Mouse (Mus musculus): ENCODE data around the gene Ubald1. TPM values are rescaled to one million over a fixed set of nuclear protein-coding genes. Genes with fewer than 3 reads are reported as not detected.

The Ubald1 gene
- polyA plus RNA-seq, 1 experiment from 2014 or later = 46.2 TPM

- WGBS = 80% methylated on average over 7 of the region's 7 CpGs
- DNase-seq (ENCODE audit: low spot score) = no peak
- Histone ChIP-seq H3K36me3 (replicated peaks) (peaks cover 9% of the 10 kb centered on the region; the same call in 1 of the 2 replicates), H3K4me1 (peaks cover 14% of the 10 kb centered on the region; the same call in 1 of the 2 replicates), H3K9me3 (no peaks in the 10 kb centered on the region), H3K27me3 (replicated peaks; ENCODE audit: low read depth, poor library complexity, severe bottlenecking) (no peaks in the 10 kb centered on the region), H3K4me3 (no peak overlapping the region), H3K27ac (replicated peaks) (no peak overlapping the region; the same call in 1 of the 2 replicates)
These were observed 14.2 kb upstream of the Ubald1 start for GRCm38 (mm10) chr16:4894201-4894908.

- Histone ChIP-seq H3K36me3 (replicated peaks) (peaks cover 9% of the 10 kb centered on the region; the same call in 1 of the 2 replicates), H3K27ac (replicated peaks) (no peak overlapping the region), H3K27me3 (replicated peaks; ENCODE audit: low read depth, poor library complexity, severe bottlenecking) (no peaks in the 10 kb centered on the region), H3K4me3 (no peak overlapping the region), H3K4me1 (peaks cover 24% of the 10 kb centered on the region), H3K9me3 (no peaks in the 10 kb centered on the region)
- DNase-seq (ENCODE audit: low spot score) = no peak
- WGBS = 93% methylated on average over 6 of the region's 6 CpGs
These were observed 12.1 kb upstream of the Ubald1 start for GRCm38 (mm10) chr16:4892171-4892570.

- 72% methylated on average over 4 of the region's 4 CpGs for WGBS
- Histone ChIP-seq H3K4me3 (no peak overlapping the region), H3K36me3 (replicated peaks) (peaks cover 9% of the 10 kb centered on the region; the same call in 1 of the 2 replicates), H3K27ac (replicated peaks) (no peak overlapping the region), H3K4me1 (peaks cover 28% of the 10 kb centered on the region), H3K9me3 (no peaks in the 10 kb centered on the region), H3K27me3 (replicated peaks; ENCODE audit: low read depth, poor library complexity, severe bottlenecking) (no peaks in the 10 kb centered on the region)
- DNase-seq (ENCODE audit: low spot score) = no peak
These were observed 10.1 kb upstream of the Ubald1 start for GRCm38 (mm10) chr16:4890201-4890709.

GRCm38 (mm10) chr16:4886690-4887020, 6.5 kb upstream of the Ubald1 start:
- under 1% methylated on average over 8 of the region's 8 CpGs for WGBS
- DNase-seq (ENCODE audit: low spot score) = no peak
- H3K9me3 ChIP-seq = no peaks in the 10 kb centered on the region
- peak overlapping the region; percentile 93 for H3K27ac ChIP-seq (replicated peaks)
- peaks cover 31% of the 10 kb centered on the region for H3K4me1 ChIP-seq
- peak overlapping the region; percentile 79 for H3K4me3 ChIP-seq
- peaks cover 6% of the 10 kb centered on the region; the same call in 1 of the 2 replicates for H3K36me3 ChIP-seq (replicated peaks)
- no peaks in the 10 kb centered on the region for H3K27me3 ChIP-seq (replicated peaks; ENCODE audit: low read depth, poor library complexity, severe bottlenecking)

GRCm38 (mm10) chr16:4885760-4886689, 5.9 kb upstream of the Ubald1 start, which contains the start of gene Mgrn1:
TSS of gene Mgrn1 (plus strand) at chr16:4886249.
- H3K36me3 ChIP-seq (replicated peaks) = peaks cover 3% of the 10 kb centered on the region; the same call in 1 of the 2 replicates
- peak within 1 kb of the TSS; percentile 93 for H3K27ac ChIP-seq (replicated peaks)
- no peaks in the 10 kb centered on the region for H3K9me3 ChIP-seq
- peak within 1 kb of the TSS; percentile 79 for H3K4me3 ChIP-seq
- peak; percentile 96 for DNase-seq (ENCODE audit: low spot score)
- H3K4me1 ChIP-seq = peaks cover 37% of the 10 kb centered on the region
- no peaks in the 10 kb centered on the region for H3K27me3 ChIP-seq (replicated peaks; ENCODE audit: low read depth, poor library complexity, severe bottlenecking)
- under 1% methylated on average over 74 of the region's 74 CpGs for WGBS

GRCm38 (mm10) chr16:4884930-4885329, 4.8 kb upstream of the Ubald1 start:
- 88% methylated on average over 10 of the region's 10 CpGs for WGBS
- peak overlapping the region; percentile 79 for H3K4me3 ChIP-seq
- DNase-seq (ENCODE audit: low spot score) = no peak
- no peaks in the 10 kb centered on the region for H3K27me3 ChIP-seq (replicated peaks; ENCODE audit: low read depth, poor library complexity, severe bottlenecking)
- peaks cover 41% of the 10 kb centered on the region for H3K4me1 ChIP-seq
- peak overlapping the region; percentile 93 for H3K27ac ChIP-seq (replicated peaks)
- no peaks in the 10 kb centered on the region for H3K9me3 ChIP-seq
- H3K36me3 ChIP-seq (replicated peaks) = no peaks in the 10 kb centered on the region; the same call in 1 of the 2 replicates

- Histone ChIP-seq H3K4me1 (peaks cover 43% of the 10 kb centered on the region), H3K27ac (replicated peaks) (peak overlapping the region; percentile 97), H3K27me3 (replicated peaks; ENCODE audit: low read depth, poor library complexity, severe bottlenecking) (no peaks in the 10 kb centered on the region), H3K36me3 (replicated peaks) (peaks cover 7% of the 10 kb centered on the region), H3K9me3 (no peaks in the 10 kb centered on the region), H3K4me3 (peak overlapping the region; percentile 95)
- DNase-seq (ENCODE audit: low spot score) = peak; percentile 27
- WGBS = 80% methylated on average over 10 of the region's 10 CpGs
These were observed 1.6 kb upstream of the Ubald1 start for GRCm38 (mm10) chr16:4881400-4882351.

GRCm38 (mm10) chr16:4879708-4880124, 399 bp downstream of the Ubald1 start:
- Histone ChIP-seq H3K4me1 (peaks cover 33% of the 10 kb centered on the region), H3K27me3 (replicated peaks; ENCODE audit: low read depth, poor library complexity, severe bottlenecking) (no peaks in the 10 kb centered on the region), H3K36me3 (replicated peaks) (peaks cover 26% of the 10 kb centered on the region), H3K4me3 (peak overlapping the region; percentile 95), H3K27ac (replicated peaks) (peak overlapping the region; percentile 97), H3K9me3 (no peaks in the 10 kb centered on the region)
- peak; percentile 91 for DNase-seq (ENCODE audit: low spot score)
- WGBS = under 1% methylated on average over 40 of the region's 40 CpGs

GRCm38 (mm10) chr16:4879101-4879707, 911 bp downstream of the Ubald1 start:
- H3K27ac ChIP-seq (replicated peaks) = peak overlapping the region; percentile 97
- under 1% methylated on average over 54 of the region's 54 CpGs for WGBS
- H3K9me3 ChIP-seq = no peaks in the 10 kb centered on the region

GRCm38 (mm10) chr16:4878192-4878885, 1.8 kb downstream of the Ubald1 start:
- H3K9me3 ChIP-seq = no peaks in the 10 kb centered on the region
- H3K36me3 ChIP-seq (replicated peaks) = peaks cover 40% of the 10 kb centered on the region
- H3K4me1 ChIP-seq = peaks cover 33% of the 10 kb centered on the region
- peak overlapping the region; percentile 95 for H3K4me3 ChIP-seq
- WGBS = 28% methylated on average over 5 of the region's 5 CpGs
- DNase-seq (ENCODE audit: low spot score) = peak; percentile 52
- no peaks in the 10 kb centered on the region for H3K27me3 ChIP-seq (replicated peaks; ENCODE audit: low read depth, poor library complexity, severe bottlenecking)
- H3K27ac ChIP-seq (replicated peaks) = peak overlapping the region; percentile 97

More at GRCm38 (mm10) chr16:4879101-4879707, 911 bp downstream of the Ubald1 start:
- Histone ChIP-seq H3K4me1 (peaks cover 33% of the 10 kb centered on the region), H3K36me3 (replicated peaks) (peaks cover 31% of the 10 kb centered on the region), H3K27me3 (replicated peaks; ENCODE audit: low read depth, poor library complexity, severe bottlenecking) (no peaks in the 10 kb centered on the region), H3K4me3 (peak overlapping the region; percentile 95)
- DNase-seq (ENCODE audit: low spot score) = peak; percentile 69

GRCm38 (mm10) chr16:4877701-4878100, 2.4 kb downstream of the Ubald1 start:
- Histone ChIP-seq H3K4me1 (peaks cover 33% of the 10 kb centered on the region), H3K4me3 (peak overlapping the region; percentile 95), H3K36me3 (replicated peaks) (peaks cover 46% of the 10 kb centered on the region), H3K9me3 (no peaks in the 10 kb centered on the region), H3K27me3 (replicated peaks; ENCODE audit: low read depth, poor library complexity, severe bottlenecking) (no peaks in the 10 kb centered on the region), H3K27ac (replicated peaks) (peak overlapping the region; percentile 97)
- WGBS = 79% methylated on average over 3 of the region's 3 CpGs
- no peak for DNase-seq (ENCODE audit: low spot score)

Data from embryonic facial prominence, embryonic 10.5 days (tissue).